Mouse (Mus musculus) forebrain, embryonic 12.5 days (tissue): ENCODE measurements around the gene Cd3g. TPM values are rescaled to one million over a fixed set of nuclear protein-coding genes. Genes with fewer than 3 reads are reported as not detected.
"Not testable (repeated sequence)": the region's sequence is repeated elsewhere in the genome, so short reads cannot be mapped to it uniquely, and the experiment has no call there.

Experiments used
- ATAC-seq: fragments of 200-750 bp; cut with Nextera tagmentation; 2 replicates; pipeline ENCODE4 v1.8.0; 2017; ENCODE audit warnings: moderate TSS enrichment; ENCODE audit not compliant: low FRiP score
- H3K27ac ChIP-seq: fragments of 300-500 bp; sonication (generic); 2 replicates; pipeline ENCODE4 v1.5.1; 2016; ENCODE audit warnings: mild to moderate bottlenecking
- H3K27me3 ChIP-seq: fragments of 300-500 bp; sonication (generic); 2 replicates; pipeline ENCODE4 v1.6.1; 2016; ENCODE audit warnings: mild to moderate bottlenecking
- H3K36me3 ChIP-seq: fragments of 300-500 bp; sonication (generic); replicated peaks from 2 replicates; pipeline ENCODE4 v1.6.1; 2016; ENCODE audit warnings: mild to moderate bottlenecking
- H3K4me1 ChIP-seq: fragments of 300-500 bp; sonication (generic); 2 replicates; pipeline ENCODE4 v1.6.1; 2016
- H3K4me2 ChIP-seq: fragments of 300-500 bp; sonication (generic); 2 replicates; pipeline ENCODE4 v1.6.1; 2016; ENCODE audit warnings: mild to moderate bottlenecking, moderate library complexity
- H3K4me3 ChIP-seq: fragments of 300-500 bp; sonication (generic); replicated peaks from 2 replicates; pipeline ENCODE4 v1.5.1; 2016; ENCODE audit warnings: mild to moderate bottlenecking
- H3K9ac ChIP-seq: fragments of 300-500 bp; sonication (generic); 2 replicates; pipeline ENCODE4 v1.6.1; 2016; ENCODE audit warnings: mild to moderate bottlenecking
- H3K9me3 ChIP-seq: fragments of 300-500 bp; sonication (generic); 2 replicates; pipeline ENCODE4 v1.6.1; 2016
- WGBS: fragments of 180-500 bp; shearing (Covaris S2); methylation state at CpG from one replicate; pipeline ENCODE4 v1.1.7; 2016; 5-methylcytosine and 5-hydroxymethylcytosine counted together
- polyA plus RNA-seq: library from polyadenylated mRNA; unstranded; fragments of >200 nt; fragmentation: Nextera tagmentation; extraction: Ambion mirVana; gene quantifications from 2 replicates; pipeline ENCODE4 v1.2.1, GENCODE M21; 2016

The Cd3g gene
- polyA plus RNA-seq, 1 experiment from 2014 or later, result 0.19 TPM

DNA sequence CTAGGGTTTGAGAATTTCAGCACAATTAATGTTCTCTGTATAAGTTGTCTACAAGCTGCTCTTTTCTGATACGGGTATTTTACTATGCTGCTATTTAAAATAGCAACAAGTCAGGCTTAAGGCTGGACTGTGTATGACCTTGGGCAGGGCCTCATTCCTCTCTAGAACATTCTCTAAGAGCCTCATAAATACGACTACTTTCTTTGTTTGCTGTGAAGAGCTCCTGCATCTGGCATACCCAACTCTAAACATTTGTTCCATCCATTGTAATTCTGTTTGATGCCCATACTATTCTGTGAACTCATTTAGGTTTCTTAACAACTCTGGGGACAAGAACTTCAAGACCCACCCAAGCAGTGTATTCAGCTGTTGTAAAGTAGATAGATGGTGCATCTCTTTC, 2.8 kb upstream of the Cd3g start:
- Histone ChIP-seq H3K4me3 (no peak overlapping the region), H3K36me3 (no peaks in the 10 kb centered on the region), H3K4me1 (no peaks in the 10 kb centered on the region), H3K9ac (no peak overlapping the region), H3K27me3 (0 out of 2 replicates have a peak, but pooled peaks cover 3% of the 10 kb centered on the region), H3K27ac (no peak overlapping the region), H3K4me2 (no peak overlapping the region), H3K9me3 (no peaks in the 10 kb centered on the region)
- ATAC-seq, result no peak
- 82% methylated on average over 2 of the region's 2 CpGs for WGBS

DNA sequence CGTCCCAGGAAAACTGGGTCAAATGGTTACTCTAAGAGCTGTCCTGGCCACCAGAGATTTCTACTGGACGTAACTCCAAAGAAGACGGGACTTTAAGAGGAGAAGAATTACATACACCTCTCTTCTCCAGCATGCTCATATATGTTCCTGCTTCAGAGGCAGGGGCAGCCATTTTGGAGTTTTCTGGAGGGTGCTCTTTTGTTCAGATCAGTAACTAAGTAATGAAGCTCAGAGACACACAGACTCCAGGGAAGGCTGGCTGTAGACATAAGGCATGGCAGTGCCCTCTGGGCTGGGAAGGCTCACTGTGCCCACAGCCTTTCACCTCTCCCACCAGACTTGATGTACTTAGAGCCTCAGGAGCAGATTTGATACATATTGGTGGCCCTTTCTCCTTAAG, 2.3 kb upstream of the Cd3g start:
- Histone ChIP-seq H3K4me2 (no peak overlapping the region), H3K27ac (no peak overlapping the region), H3K9me3 (no peaks in the 10 kb centered on the region), H3K27me3 (0 out of 2 replicates have a peak, but pooled peaks cover 5% of the 10 kb centered on the region), H3K9ac (no peak overlapping the region), H3K4me1 (no peaks in the 10 kb centered on the region), H3K36me3 (no peaks in the 10 kb centered on the region), H3K4me3 (no peak overlapping the region)
- 82% methylated on average over 3 of the region's 3 CpGs for WGBS
- no peak for ATAC-seq

DNA sequence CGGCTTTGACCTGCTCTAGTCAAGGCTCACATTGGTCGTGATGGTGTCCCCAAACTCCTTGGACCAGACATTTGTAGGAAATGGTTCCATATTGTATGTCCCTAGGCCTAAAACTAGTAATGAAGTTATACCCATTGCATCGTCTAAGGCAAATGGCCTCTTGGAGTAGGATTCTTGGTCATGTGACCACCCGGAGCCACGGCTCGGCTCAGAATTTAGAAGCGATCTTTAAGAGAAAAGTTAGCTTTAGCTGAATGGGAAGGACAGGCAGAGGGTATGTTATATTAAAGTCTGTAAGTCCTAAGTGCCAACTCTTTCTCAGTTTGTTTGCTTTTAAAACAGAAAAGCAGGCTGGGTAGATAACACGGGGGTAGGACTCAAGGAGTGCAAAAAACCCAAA, 1.9 kb upstream of the Cd3g start:
- no peak overlapping the region for H3K4me3 ChIP-seq
- H3K27ac ChIP-seq, result no peak overlapping the region
- no peak for ATAC-seq
- 0 out of 2 replicates have a peak, but pooled peaks cover 5% of the 10 kb centered on the region for H3K27me3 ChIP-seq
- no peaks in the 10 kb centered on the region for H3K36me3 ChIP-seq
- no peaks in the 10 kb centered on the region for H3K4me1 ChIP-seq
- no peak overlapping the region for H3K4me2 ChIP-seq
- no peaks in the 10 kb centered on the region for H3K9me3 ChIP-seq
- WGBS, result 90% methylated on average over 8 of the region's 8 CpGs
- no peak overlapping the region for H3K9ac ChIP-seq

DNA sequence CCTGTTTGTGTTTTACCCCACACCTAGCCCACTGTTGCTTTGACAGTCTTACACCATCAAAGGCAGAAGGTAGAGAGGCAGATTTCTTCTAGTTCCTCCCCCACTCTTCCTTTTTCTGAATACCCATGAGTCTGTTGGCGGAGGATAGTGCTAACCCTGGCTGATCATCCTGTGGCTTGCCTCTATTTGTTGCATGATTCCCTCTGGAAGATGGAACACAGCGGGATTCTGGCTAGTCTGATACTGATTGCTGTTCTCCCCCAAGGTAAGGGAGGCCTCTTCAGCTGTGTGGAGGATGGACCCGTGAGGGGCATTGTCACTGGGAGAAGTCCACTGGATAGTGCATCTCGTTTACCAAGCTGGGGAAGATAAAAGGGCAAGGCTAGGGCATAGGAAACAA, 1.4 kb upstream of the Cd3g start, which contains the start of gene Cd3d:
Gene Cd3d (plus strand): TSS at position 111 of the 400 bp plus-strand sequence.
- Histone ChIP-seq H3K9ac (no peak within 1 kb of the TSS), H3K4me1 (no peaks in the 10 kb centered on the region), H3K4me3 (no peak within 1 kb of the TSS), H3K9me3 (no peaks in the 10 kb centered on the region), H3K27ac (no peak within 1 kb of the TSS), H3K27me3 (0 out of 2 replicates have a peak, but pooled peaks cover 5% of the 10 kb centered on the region), H3K36me3 (no peaks in the 10 kb centered on the region), H3K4me2 (no peak within 1 kb of the TSS)
- 78% methylated on average over 4 of the region's 4 CpGs for WGBS
- no peak for ATAC-seq

DNA sequence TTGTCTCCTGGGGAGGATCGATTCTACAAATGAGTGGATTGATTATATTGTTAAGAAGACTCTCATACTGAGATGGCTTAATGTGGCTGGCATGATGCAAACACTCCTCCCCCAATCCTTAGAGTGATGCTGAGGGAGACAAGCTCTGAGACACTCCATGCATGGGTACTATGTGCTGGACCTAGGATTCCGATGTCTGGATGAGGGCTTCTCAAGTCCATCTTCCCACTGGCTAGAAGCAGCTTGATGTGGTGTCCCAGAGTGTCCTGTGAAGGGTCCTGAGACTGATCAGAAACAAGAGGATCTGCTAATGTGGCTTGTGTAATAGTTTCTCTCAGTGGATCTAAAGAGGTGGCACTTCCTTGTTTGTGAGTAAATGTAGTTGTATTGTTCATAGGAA, 873 bp upstream of the Cd3g start:
- Histone ChIP-seq H3K27me3 (0 out of 2 replicates have a peak, but pooled peaks cover 5% of the 10 kb centered on the region), H3K9me3 (no peaks in the 10 kb centered on the region), H3K4me1 (no peaks in the 10 kb centered on the region), H3K36me3 (no peaks in the 10 kb centered on the region), H3K4me2 (no peak overlapping the region), H3K4me3 (no peak overlapping the region), H3K9ac (no peak overlapping the region), H3K27ac (no peak overlapping the region)
- ATAC-seq, result no peak
- 92% methylated on average over 2 of the region's 2 CpGs for WGBS

DNA sequence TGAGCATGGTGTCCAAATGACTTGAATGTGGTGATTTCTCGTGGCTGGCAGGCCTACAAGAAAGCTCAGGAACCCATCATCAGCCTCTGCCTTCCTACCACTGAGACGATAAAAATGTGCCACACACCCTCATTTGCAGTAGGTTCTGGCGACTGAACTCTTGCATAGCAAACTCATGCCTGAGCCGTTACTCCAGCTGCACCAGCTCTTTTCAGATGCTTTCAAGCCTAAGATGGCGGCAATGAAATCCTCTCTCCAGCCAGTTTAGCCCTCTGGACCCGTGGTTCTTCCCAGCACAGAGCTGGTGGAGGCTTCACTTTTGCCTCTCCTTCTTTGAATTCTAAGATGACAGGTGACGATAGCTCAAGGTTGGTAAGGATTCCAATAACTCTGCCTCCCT, 425 bp downstream of the Cd3g start:
- Histone ChIP-seq H3K27ac (no peak overlapping the region), H3K9ac (no peak overlapping the region), H3K27me3 (peaks cover 5% of the 10 kb centered on the region; the same call in 1 of the 2 replicates), H3K4me1 (no peaks in the 10 kb centered on the region), H3K9me3 (no peaks in the 10 kb centered on the region), H3K4me3 (no peak overlapping the region), H3K36me3 (no peaks in the 10 kb centered on the region), H3K4me2 (no peak overlapping the region)
- ATAC-seq, result no peak
- 81% methylated on average over 7 of the region's 7 CpGs for WGBS

DNA sequence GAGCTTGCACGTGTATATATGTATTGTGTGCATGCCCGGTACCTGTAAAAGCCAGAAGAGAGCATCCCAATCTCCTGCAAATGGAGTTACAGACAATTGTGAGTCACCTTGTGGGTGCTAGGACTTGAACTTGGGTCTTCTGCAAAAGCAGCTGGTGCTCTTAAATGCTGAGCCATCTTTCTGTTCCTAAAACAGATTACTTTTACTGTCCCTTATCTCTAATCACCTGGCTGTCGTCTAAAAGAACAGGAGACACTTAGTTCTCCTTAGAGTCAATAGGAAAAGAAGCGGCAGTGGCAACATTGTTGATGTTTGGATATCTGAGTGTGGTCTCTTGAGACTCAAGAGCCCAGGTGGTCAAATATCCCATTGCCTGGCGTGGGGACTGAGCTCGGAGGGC, 2.4 kb downstream of the Cd3g start:
- no peak overlapping the region for H3K27ac ChIP-seq
- no peak overlapping the region for H3K4me3 ChIP-seq
- H3K9ac ChIP-seq, result no peak overlapping the region
- H3K36me3 ChIP-seq, result no peaks in the 10 kb centered on the region
- 82% methylated on average over 6 of the region's 6 CpGs for WGBS
- H3K27me3 ChIP-seq, result peaks cover 20% of the 10 kb centered on the region
- H3K4me2 ChIP-seq, result no peak overlapping the region
- no peaks in the 10 kb centered on the region for H3K9me3 ChIP-seq
- ATAC-seq, result no peak
- no peaks in the 10 kb centered on the region for H3K4me1 ChIP-seq

DNA sequence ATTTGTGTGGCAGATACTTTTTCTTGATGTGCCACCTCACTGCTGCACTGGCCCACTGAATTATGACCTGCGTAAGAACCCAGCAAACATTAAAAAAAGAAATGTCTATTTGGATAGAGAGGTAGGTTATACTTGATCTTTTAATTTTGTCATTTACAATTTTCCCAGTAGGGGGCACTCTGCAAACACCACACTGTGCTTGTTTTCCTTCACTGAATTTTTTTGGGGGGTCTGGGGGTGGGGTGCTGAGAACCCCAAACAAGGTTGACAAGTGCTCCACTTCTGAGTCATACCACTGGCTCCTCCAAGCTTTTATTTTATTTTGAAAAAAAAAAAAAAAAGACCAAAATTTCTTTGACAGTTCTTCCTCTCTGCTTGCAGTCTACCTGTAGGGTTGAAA, 10.8 kb downstream of the Cd3g start:
- Histone ChIP-seq H3K4me3 (no peak overlapping the region), H3K27ac (no peak overlapping the region), H3K36me3 (no peaks in the 10 kb centered on the region), H3K9me3 (no peaks in the 10 kb centered on the region), H3K4me2 (no peak overlapping the region), H3K4me1 (peaks cover 11% of the 10 kb centered on the region), H3K27me3 (peaks cover 17% of the 10 kb centered on the region), H3K9ac (no peak overlapping the region)
- ATAC-seq, result no peak
- WGBS, result 76% methylated on average over 1 of the region's 1 CpGs

DNA sequence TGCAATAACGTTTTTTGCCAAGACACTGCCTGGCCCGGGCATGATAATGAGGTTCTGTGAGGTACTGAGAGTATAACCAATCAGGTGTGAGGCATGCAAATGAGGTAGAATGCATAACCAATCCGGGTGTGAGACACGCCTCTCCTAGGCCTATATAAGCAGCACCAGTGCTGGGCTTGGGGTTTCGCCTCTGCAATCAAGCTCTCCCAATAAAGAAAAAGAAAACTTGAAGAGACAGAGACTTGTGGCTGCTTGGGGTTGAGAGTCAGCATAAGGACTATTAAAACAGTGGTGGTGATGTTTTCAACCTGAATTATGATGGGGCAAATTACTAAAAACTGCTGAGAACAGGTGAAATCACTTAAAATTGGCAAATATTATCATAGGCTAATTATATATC, 12.5 kb downstream of the Cd3g start:
- not testable (repeated sequence) for H3K27ac ChIP-seq, H3K36me3 ChIP-seq, H3K4me3 ChIP-seq, H3K9me3 ChIP-seq, H3K4me2 ChIP-seq, H3K9ac ChIP-seq, ATAC-seq, H3K27me3 ChIP-seq
- 79% methylated on average over 5 of the region's 5 CpGs for WGBS
- peaks cover 15% of the 10 kb centered on the region for H3K4me1 ChIP-seq

DNA sequence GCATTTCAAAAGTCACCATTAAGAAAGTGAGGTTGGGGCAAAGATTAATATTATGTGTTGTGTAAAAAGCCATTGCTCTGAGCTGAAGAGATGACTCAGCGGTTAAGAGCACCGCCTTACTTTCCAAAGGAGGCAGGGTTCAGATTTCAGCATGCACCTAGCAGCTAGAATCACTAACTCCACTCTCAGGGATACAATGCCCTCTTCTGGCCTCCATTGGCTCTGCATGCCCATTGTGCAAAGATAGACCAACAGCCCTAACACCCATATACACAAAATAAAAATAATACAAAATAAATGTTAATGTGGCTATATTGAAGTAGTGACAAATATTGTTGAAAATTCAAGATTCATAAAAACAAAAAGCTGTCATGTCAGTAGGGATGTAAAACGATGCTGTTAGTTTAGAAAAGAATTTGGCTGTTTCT, 13.4 kb downstream of the Cd3g start:
- peaks cover 15% of the 10 kb centered on the region for H3K4me1 ChIP-seq
- no peak overlapping the region for H3K4me2 ChIP-seq
- H3K9ac ChIP-seq, result no peak overlapping the region
- H3K27ac ChIP-seq, result no peak overlapping the region
- H3K36me3 ChIP-seq, result peaks cover 5% of the 10 kb centered on the region; the same call in 1 of the 2 replicates
- WGBS, result 33% methylated on average over 3 of the region's 3 CpGs
- H3K27me3 ChIP-seq, result 0 out of 2 replicates have a peak, but pooled peaks cover 2% of the 10 kb centered on the region
- H3K4me3 ChIP-seq, result no peak overlapping the region
- no peak for ATAC-seq
- H3K9me3 ChIP-seq, result no peaks in the 10 kb centered on the region

DNA sequence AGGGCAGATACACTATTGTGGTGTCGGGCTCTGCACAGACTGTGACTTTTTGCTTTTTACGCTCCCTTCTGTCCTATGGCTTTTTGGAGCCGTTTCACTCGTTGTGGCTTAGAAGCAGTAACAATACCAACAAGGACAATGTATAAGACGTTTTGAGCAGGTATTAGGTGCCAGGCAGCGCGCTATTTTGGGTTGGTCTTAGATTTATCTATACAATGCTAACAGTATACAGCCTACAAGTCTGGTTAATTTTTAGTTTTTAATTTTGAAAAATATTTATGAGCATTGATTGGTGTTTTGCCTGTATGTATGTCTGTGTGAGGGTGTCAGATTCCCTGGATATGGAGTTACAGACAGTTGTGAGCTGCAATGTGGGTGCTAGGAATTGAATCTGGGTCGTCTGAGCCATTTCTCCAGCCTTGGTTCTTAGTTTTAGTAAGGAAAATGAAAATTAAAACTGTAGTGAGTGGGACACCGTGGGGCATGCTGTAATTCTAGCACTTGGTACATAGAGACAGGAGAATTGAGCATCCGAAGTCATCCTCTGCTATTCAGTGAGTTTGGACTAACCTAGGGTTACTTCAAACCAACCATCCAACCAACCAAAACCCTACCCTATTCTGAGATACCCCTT, 14.3 kb downstream of the Cd3g start:
- H3K27ac ChIP-seq, result no peak overlapping the region
- 0 out of 2 replicates have a peak, but pooled peaks cover under 1% of the 10 kb centered on the region for H3K27me3 ChIP-seq
- WGBS, result 16% methylated on average over 10 of the region's 10 CpGs
- H3K9me3 ChIP-seq, result no peaks in the 10 kb centered on the region
- ATAC-seq, result no peak
- H3K4me2 ChIP-seq, result peak overlapping the region; percentile 77
- peak overlapping the region; percentile 78 for H3K4me3 ChIP-seq
- peaks cover 10% of the 10 kb centered on the region for H3K36me3 ChIP-seq
- H3K4me1 ChIP-seq, result peaks cover 15% of the 10 kb centered on the region
- peak overlapping the region; percentile 47 for H3K9ac ChIP-seq

DNA sequence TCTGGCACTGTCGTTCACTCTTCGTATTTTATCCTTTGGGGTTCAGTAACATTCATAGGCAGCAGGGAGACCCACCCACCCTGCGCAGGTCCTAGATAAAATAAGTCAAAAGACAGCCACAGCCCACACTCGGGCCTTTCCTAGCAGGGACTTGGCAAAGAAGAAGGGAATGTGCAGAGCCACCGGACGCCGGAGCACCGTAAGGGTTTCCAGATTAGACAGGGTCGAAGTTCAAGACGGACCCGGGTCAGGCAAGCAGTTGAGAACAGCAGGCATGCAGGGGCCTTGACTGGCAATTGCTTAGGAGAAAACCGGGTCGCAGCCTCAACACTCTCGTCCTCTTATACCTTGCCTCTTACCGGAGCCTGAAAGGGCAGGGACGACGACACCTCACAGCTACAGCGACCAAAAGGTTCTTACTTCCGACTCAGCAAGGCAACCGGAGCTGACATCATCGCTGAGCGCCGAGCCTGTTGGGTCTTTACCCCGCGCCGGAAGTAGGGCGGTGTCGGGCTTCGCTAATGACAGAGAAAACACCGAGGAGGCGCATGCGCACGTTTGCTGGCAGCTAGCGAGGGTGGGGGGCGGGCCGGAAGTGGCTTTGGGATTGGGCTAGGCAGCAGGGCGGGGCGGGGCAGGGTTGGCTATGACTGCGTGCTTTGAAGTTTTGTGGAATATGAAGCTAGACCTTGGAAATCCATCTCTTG, 15.0 kb downstream of the Cd3g start, which contains the start of gene Ube4a:
Gene Ube4a (minus strand): TSS at position 475 of the 707 bp plus-strand sequence.
- WGBS, result under 1% methylated on average over 39 of the region's 39 CpGs
- H3K4me3 ChIP-seq, result peak within 1 kb of the TSS; percentile 78
- H3K27ac ChIP-seq, result no peak within 1 kb of the TSS

More for the DNA sequence above, 15.0 kb downstream of the Cd3g start, which contains the start of gene Ube4a:
- Histone ChIP-seq H3K36me3 (peaks cover 10% of the 10 kb centered on the region), H3K4me2 (peak within 1 kb of the TSS; percentile 77), H3K9ac (peak within 1 kb of the TSS; percentile 73), H3K9me3 (no peaks in the 10 kb centered on the region), H3K27me3 (no peaks in the 10 kb centered on the region), H3K4me1 (peaks cover 15% of the 10 kb centered on the region)
- peak; percentile 95 for ATAC-seq
